Mouse (Mus musculus) gastrocnemius, adult 18-20 months (tissue): ENCODE measurements at regions not wholly inside any gene's neighbourhood (a gene's known extent, or its start where the extent isn't known, plus 50 kb on each side); places are given as distances from the start of the nearest gene placed in this dataset.

Experiments used
- DNase-seq: peaks from one replicate; pipeline ENCODE4 v3.0.0; 2021; ENCODE audit warnings: low spot score

DNA sequence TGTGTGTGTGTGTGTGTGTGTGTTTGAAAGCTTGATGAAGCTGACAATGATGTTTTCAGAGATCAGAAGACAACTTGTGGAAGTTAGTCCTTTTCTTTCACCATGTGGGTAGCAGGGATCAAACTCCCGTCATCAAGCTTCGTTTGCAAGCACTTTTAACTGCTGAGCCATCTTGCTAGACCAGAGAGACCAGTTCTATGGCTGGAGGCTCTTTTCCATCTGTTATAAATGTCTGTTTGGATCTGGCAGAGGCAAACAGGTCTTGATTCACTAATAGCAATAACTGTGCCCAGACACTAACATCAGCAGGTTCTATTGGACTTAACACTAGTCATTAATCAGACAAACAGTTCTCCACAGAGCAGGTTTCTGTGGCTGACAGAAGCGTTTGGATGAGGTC is 150.1 kb upstream of the Stmnd1 start:
- DNase-seq, result no peak

DNA sequence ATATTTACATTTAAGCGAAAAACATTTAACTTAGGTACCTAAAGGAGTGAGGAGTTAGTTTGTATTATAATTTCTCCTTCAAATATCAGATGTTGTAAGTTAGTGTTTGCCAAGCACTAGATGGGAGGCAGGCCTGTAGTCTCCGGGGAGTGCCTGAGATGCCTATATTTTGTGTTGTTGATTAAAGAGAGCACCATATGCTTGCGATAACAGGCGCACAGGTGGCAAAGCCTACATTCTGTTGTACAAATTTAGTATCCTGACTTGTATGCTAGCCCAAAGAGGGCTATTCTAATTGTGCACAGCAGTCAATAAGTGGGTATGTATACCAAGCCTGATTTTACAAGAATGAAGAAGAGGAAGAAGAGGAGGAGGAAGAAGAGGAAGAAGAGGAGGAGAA is 151.8 kb upstream of the Atxn1 start:
- no peak for DNase-seq

DNA sequence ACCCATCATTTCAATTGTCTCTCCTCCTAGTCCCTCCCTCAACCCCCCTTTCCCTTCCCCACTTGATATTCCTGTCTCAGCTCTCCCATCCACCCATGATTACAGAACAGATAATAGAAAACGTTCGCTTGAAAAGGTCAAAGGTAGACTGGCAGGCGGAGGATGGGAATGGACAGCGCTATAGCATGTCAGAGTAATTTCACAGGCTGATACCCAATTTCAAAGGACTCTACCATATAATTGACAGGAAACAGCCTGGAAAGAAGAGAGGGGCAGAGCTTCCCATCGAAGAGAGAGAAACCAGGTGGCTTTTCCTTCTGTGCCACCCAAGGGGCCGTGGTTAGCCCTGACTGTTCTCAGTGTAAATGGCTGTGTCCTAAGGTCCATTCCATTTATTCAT is 140.2 kb upstream of the Atxn1 start:
- no peak for DNase-seq

DNA sequence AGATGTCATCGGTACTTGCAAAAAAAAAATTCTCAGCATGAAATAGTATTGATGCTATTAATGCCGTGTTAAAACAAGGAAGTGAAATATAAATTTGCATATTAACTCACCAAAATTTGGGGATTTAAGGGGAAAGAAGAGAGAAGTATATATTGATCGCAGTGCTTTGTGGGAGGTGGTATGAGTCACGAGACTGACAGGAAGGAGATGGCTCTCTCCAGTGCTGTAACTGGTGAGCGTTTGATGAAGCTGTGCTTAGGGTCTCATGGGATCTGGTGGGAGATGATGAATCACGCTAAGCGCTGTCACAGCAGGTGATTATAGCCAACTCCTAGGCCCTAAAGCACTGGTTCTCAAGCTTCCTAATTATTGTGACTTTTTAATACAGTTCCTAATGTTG is 133.8 kb upstream of the Atxn1 start:
- no peak for DNase-seq

DNA sequence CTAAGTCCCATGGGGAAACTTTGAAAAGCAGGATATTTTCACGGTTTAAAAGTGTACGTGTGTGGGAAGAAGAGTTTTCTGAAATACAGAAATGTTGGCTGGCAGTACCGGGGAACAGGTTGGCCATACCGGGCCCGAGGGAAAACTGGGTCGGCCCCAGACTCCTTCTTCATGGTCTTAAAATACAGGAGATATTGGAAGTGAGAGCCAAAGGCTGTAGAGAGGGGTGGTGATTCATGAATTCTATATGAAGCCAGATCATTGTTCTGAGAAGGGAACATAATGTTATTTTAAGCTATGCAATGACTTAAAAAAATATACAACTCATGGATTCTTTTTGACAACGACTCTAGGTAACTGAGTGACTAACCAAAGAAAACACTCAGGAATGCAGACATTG is 133.3 kb upstream of the Atxn1 start:
- no peak for DNase-seq

DNA sequence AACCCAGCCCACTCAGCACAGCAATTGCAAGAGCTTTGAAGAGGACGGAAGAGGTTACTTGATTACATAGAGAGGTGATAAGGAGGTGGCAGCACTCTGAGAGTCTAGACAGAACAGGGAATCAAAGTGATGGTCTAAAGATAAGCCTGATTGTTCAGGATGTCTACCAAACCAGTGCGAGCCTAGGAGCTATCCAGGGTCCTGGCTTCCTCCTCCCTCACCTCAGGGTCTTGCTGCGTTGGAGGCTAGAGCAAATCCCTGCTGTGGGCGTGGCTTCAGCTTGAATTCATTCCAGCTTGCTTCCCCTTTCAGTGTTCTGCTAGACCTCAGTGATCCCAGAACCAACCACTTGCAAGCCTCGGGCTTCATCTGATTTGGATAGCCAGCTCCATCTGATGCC is 132.2 kb upstream of the Atxn1 start:
- no peak for DNase-seq

DNA sequence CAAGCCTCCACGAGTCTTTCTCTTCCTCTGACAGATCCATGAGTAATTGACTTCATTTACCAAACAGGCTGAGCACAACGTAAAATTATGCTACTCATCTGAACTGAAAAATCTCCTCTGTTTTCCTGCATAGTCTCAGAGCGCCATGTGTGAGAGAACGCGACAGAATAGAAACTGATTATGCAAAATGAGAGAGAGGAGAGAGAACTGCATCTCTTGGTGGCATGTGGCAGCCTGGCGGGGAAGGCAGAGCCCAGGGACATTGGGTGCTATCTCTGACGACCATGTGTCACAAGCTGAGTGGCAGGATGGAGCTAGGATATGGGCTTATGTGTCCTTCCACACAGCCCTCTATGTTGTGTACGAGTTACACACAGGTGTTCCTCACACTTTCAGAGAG is 131.6 kb upstream of the Atxn1 start:
- DNase-seq, result no peak

DNA sequence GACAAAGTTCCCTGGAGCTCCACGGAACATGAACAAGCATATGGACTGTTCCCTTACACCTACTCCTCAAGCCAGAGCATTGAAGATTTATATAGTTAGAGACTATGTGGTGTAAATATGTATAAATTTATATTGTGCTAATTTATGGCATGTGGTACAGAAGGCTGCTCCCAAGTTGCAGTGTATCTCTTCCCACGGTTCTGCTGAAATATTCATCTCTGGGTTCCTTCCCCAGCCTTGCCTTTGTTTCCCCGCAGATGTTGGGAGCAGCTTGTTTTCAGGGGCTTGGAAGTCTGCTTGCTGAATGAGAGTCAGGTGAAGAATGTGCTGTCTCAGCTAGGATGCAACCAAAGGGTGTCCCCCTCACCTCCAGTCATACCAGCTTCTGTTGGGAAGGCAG is 128.0 kb upstream of the Atxn1 start:
- DNase-seq, result no peak

DNA sequence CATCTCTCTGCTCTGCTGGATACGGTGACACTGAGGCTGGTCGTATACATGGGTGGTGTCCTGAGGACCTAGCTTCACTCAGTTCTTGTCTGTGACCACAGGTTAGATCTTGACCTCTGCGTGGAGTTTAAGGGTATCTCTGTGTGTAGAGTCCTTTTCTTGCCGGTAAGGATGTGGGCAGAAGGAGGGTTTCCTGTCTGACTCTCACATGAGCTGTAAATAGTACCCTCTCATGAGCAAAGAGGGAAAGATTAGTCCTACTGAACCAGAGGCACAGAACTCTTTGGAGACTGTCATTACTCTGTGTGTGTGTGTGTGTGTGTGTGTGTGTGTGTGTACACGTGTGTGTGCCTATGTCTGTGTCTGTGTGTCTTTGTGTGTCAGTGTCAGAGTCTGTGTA is 126.3 kb upstream of the Atxn1 start:
- DNase-seq, result no peak

DNA sequence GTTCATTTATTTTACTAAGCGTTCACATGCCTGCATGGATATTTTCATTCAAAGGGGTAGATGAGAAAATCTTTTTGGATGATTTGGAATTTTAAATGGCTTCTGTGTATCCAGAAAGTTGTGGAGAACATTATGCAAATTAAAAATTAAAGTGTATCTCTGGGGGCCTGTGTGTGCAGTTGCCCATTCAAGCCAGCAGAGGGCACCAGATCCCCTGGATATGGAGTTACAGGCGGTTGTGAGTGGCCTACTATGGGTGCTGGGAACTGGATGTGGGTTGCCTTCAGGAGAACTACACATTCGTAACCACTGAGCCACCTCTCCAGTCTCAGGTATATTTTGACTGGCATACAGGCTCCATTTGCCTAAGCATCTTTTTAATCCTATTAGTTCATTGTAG is 123.4 kb upstream of the Atxn1 start:
- no peak for DNase-seq

DNA sequence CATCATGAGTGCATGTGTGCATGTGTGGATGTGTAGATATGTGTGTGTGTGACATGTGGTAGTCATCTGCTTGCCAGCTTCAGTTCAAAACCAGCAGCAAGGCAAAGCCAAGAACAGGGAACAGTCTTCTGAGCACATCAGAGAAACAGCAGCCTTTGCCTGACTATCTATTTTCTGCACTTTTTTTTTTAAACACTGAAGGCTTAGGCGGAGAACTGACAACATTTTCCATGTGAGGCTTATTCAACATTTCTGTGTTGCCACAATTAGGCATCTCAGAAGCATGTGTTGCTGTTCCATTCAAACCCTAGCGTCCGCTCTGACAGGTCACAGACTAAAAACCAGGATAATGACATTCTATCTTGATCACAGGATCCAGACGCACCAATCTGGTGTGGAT is 122.9 kb upstream of the Atxn1 start:
- DNase-seq, result no peak

DNA sequence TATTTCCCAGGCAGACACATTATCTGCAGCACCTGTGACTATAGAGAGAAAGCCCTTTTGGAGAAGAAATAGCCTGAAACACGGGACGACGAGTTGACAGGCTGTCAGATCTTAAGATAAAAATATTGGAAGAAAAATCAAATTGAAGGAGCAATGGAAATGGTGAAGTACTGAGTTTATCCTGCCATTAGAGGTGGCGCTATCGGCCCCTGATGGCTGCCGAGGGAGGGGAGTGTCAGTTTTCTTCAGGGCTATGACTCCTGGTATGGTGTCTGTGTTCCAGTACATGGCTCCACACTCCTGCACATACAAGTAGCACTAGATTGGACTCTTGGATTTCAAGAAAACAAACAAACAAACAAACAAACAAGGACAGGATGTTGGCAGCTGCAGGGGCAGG is 112.1 kb upstream of the Atxn1 start:
- DNase-seq, result no peak

DNA sequence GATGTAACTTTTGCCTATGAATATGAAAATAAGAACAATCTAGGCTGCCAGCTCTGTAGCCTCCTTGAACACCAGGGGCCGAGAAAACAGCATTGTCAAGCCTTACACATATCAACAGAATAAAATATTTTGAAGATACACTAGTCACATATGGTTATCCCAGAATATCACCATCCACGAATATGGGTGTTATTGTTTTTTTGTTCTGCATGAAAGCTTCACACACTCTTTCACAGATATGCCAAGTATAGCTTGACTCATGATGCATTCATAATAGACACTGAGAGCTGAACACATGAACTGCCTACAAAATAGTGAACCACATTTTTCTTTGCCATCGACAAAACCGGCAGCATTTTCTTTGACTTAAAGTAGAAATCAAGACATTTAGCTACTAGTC is 106.9 kb upstream of the Atxn1 start:
- no peak for DNase-seq

DNA sequence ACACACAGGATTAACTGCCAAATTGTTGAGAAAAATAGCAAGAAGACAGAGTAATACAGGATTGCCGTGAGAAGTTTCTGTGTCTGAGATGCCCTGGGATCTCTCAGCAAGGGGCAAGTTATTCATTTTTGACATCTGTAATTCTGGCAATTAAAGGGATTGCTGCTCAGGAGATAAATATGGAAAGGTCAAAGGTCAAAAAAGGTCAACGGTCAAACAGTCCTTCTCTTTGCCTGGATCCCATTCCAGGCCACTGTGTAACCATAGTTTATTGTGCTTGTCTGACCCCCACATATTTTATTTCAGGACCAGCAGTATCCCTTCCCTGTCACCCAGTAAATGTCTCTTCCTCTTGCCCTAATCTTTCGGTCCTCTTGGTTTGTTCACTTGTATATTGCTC is 104.8 kb upstream of the Atxn1 start:
- DNase-seq, result no peak

DNA sequence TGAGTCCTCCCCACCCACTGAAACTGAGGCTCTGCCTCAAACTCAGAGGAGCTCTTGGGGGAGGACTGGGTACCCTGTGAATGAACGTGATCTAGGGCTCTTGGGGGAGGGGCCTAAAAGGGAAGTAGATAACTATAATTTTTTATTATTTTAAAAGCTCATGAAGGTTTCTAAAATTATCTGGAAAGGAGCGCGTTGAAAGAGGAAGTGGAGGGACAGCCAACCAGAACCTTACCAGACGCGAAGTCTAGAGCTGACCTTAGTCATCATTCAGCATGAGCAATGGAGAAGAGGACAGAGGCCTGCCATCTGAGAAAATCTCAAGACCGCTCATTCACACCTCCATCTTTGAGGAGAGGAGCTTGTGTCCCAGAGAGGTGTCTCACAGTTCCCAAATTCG is 98.0 kb upstream of the Atxn1 start:
- no peak for DNase-seq

DNA sequence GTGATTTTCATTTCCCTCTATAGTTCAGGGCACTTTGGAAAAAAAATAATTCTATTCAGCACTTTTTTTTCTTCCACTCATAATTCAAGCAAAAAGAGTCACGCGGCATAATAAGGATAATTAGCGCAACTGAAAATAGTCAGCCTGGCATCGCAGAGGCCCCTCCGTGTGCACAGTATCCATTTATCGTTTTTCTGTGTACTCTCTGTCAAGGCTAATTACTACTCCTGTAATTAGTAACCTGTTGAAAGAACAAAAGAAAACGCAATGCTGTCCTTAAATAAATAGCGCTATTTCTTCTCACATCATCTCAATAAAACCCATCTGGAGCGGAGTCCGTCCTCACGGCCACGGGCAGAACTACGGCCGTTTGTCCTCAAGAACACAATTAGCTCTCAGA is 95.1 kb upstream of the Atxn1 start:
- no peak for DNase-seq

DNA sequence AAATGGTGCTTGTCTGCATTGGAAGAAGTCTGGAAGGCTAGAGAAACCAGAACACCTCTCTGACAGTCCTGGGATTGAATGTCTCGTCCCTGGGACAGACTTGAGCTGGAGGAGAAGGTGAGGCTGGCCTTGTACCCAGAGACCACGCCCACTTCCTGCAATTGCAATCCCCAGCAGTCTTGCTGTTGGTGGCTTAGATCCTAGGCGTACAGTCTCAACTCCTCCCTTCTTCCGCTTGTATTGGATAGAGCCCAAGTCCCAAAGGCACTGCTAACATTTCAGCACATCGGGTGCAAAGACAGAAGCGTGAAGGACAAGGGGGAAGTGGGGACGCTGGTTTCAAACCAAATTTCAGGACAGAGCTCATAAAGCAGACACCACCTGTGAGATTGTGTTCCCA is 94.1 kb upstream of the Atxn1 start:
- DNase-seq, result no peak

DNA sequence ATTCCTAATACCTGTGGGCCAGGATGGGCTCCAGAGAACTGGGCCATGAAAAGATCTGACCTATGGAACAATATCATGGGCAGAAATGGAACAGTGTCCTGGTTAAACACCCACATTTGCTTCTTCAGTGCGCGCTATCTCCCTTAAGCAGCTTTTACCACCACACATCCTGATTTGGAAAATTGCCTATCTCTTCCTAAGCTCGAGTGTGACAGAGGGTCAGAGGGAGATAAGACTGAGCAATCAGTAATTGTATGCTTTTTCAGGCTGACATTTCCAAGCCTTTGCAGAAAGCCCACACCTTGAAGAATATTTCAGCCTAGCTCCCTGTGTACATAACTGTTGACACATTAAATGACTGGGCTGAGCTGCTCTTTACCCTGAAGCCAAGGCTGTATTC is 93.5 kb upstream of the Atxn1 start:
- no peak for DNase-seq

DNA sequence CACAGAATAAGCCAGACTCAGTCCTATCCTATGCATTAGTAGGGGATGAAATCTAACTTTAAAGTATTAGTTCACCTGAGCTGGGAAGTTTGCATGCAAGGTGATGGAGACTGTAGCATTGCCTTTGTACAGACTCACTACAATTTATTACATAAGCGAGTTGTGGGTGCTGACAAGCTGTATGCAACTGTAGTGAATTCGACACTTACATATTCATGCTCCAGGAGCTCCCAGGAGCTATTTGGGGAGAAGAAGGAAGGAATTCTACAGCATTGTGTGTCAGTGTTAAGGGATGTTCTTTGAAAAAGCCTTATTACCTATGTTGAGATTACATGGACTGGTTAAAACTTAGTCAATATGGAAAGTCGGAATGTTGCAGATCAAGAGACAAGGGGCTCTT is 90.6 kb upstream of the Atxn1 start:
- no peak for DNase-seq

DNA sequence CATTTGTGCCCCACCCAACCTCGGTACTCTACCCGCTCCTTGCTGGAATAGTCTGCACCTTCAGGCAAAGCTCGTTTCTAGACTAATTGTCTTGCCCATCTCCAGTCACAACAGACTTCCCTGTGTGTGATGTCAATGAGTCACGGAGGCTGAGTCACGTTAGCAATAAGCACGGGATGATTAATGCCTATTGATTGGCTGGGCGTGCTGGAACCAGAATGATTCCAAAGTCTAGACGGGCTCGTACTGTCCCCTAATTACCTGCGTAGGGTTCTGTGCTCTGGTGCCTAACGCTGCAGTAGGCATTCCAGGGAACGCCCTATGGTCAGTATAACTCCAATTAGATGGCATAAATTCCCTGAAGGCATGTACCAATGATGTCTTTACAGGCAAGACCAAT is 78.8 kb upstream of the Atxn1 start:
- no peak for DNase-seq

DNA sequence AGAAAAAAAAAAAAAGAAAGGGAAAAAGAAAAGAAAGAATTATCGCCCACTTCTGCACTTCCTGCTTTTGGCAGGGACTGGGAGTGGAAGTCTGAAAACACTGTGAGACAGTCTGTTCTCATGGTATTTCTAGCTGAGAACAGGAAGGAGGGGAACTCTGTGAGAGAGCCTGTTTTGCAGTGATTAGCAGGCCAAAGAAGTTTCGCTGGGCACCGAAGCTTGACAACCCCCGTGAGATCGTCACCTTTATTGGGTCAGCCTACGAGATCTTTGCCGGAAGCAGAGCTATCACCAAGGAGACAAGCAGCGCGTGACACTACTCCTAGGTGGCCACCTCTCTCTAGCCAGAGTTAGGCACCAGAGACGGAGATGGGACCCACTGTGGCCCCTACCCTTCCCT is 78.2 kb upstream of the Atxn1 start:
- DNase-seq, result no peak

DNA sequence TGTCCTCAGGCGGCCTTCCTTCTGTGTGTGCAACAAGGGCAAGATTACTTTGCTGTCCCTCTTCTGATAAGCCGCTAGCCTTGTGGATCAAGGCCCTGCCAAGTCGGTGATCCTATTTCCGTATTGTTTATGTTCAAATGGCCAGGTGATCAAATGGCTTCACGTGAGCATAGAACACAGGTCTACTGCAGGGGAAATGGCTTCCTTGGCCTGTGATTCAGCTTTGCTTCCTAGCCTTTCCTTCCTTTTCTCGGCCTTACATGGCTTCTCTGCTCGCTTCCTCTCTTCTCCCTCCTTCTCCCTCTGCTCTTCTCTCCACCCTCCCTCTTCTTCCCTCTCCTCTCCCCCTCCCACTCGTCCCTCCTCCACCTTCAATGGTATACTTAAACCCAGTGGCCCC is 77.4 kb upstream of the Atxn1 start:
- DNase-seq, result no peak

DNA sequence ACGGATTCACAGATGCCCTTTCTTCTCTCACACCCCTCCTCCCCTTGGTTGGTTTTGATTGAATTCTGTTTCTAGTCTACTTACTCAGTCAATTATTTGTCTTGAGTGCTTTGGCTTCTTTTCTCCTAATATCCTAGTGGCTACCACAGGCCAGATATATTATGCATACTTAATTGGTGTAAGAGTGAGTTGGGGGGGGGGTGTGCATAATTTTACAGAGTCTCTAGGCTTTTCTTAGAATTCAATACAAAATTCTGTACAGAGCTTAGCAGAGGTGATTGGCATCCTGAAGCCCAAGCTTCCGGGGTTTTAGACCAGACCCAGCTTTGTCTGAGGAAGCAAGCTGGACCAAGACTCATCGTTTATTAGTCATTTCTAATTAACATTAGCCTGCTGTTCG is 76.7 kb upstream of the Atxn1 start:
- no peak for DNase-seq

DNA sequence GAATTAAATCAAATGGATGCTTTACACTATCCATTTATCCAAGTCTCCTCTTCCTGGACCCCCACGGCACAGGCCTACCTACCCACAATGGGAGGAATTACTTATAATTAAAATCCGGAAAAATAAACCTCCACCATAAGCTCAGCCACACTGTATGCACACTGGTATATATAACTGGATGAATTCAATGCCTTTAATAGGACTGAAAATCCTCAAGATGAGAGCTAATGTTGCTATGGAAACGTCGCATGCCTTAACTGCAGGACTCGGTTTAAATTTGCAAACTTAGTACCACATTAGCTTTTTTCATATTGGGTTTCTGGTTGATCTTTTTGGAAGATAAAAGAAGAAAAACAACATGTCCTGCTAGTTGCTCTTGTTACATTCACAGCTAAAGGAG is 75.3 kb upstream of the Atxn1 start:
- DNase-seq, result no peak
